Mouse (Mus musculus) brain, embryonic 18.5 days (tissue): Measurements from ENCODE around the gene Acoxl.

Experiments
- DNase-seq: peaks from one replicate; pipeline ENCODE4 v3.0.0-alpha.2; 2012; ENCODE audit warnings: low read depth, low spot score

Gene Acoxl

GRCm38 (mm10) chr2:128029968-128030367, 191.3 kb downstream of the Acoxl start:
- no peak for DNase-seq

- DNase-seq, result no peak
Measured at GRCm38 (mm10) chr2:128032111-128032510, 193.4 kb downstream of the Acoxl start.

- no peak for DNase-seq
Measured at GRCm38 (mm10) chr2:128033503-128033902, 194.8 kb downstream of the Acoxl start.

GRCm38 (mm10) chr2:128034066-128034665, 195.5 kb downstream of the Acoxl start:
- DNase-seq, result no peak

GRCm38 (mm10) chr2:128038259-128038890, 199.7 kb downstream of the Acoxl start:
- no peak for DNase-seq

GRCm38 (mm10) chr2:128041066-128041750, 202.5 kb downstream of the Acoxl start:
- no peak for DNase-seq

- DNase-seq, result no peak
Measured at GRCm38 (mm10) chr2:128046454-128046853, 207.8 kb downstream of the Acoxl start.

GRCm38 (mm10) chr2:128054905-128055304, 216.2 kb downstream of the Acoxl start:
- no peak for DNase-seq

GRCm38 (mm10) chr2:128057872-128058271, 219.2 kb downstream of the Acoxl start:
- no peak for DNase-seq

GRCm38 (mm10) chr2:128058627-128059026, 220.0 kb downstream of the Acoxl start:
- no peak for DNase-seq

GRCm38 (mm10) chr2:128060213-128060612, 221.5 kb downstream of the Acoxl start:
- no peak for DNase-seq

GRCm38 (mm10) chr2:128060680-128061287, 222.1 kb downstream of the Acoxl start:
- no peak for DNase-seq

- no peak for DNase-seq
Measured at GRCm38 (mm10) chr2:128061491-128061890, 222.8 kb downstream of the Acoxl start.

GRCm38 (mm10) chr2:128062756-128063155, 224.1 kb downstream of the Acoxl start:
- no peak for DNase-seq

- no peak for DNase-seq
Measured at GRCm38 (mm10) chr2:128065013-128065412, 226.3 kb downstream of the Acoxl start.

GRCm38 (mm10) chr2:128065576-128065975, 226.9 kb downstream of the Acoxl start:
- DNase-seq, result no peak

- DNase-seq, result no peak
Measured at GRCm38 (mm10) chr2:128067162-128067561, 228.5 kb downstream of the Acoxl start.

GRCm38 (mm10) chr2:128067596-128067995, 228.9 kb downstream of the Acoxl start:
- DNase-seq, result no peak

- DNase-seq, result no peak
Measured at GRCm38 (mm10) chr2:128068176-128068575, 229.5 kb downstream of the Acoxl start.

- no peak for DNase-seq
Measured at GRCm38 (mm10) chr2:128069025-128069424, 230.3 kb downstream of the Acoxl start.

GRCm38 (mm10) chr2:128071791-128072190, 233.1 kb downstream of the Acoxl start:
- DNase-seq, result no peak

GRCm38 (mm10) chr2:128072944-128073343, 234.3 kb downstream of the Acoxl start:
- DNase-seq, result no peak
